ENCODE assay signal across 8 mouse cellular contexts in genomic region chrX:101299055-101299454, GRCm38 (mm10). TPM values are rescaled to one million over a fixed set of nuclear protein-coding genes. Genes with fewer than 3 reads are reported as not detected.
DNase-seq lines count a peak whose midpoint lies in the region; ATAC-seq lines count a peak whose summit lies in the region.

Gene Nlgn3 (plus strand): TSS chrX:101299168.

- H3K27ac ChIP-seq in kidney, embryonic 15.5 days: no peak within 1 kb of the TSS
- H3K27ac ChIP-seq in forebrain, embryonic 10.5 days: peak within 1 kb of the TSS; percentile 85
- H3K27ac ChIP-seq in midbrain, embryonic 12.5 days (replicated peaks): peak within 1 kb of the TSS; percentile 75

- peak within 1 kb of the TSS; percentile 33; the same call in 1 of the 2 replicates for H3K9ac ChIP-seq in kidney, embryonic 15.5 days
- peak within 1 kb of the TSS; percentile 56 for H3K9ac ChIP-seq in midbrain, embryonic 12.5 days (replicated peaks)

- H3K4me3 ChIP-seq in kidney, embryonic 15.5 days (replicated peaks): peak within 1 kb of the TSS; percentile 38
- H3K4me3 ChIP-seq in forebrain, embryonic 10.5 days: peak within 1 kb of the TSS; percentile 52
- H3K4me3 ChIP-seq in midbrain, embryonic 12.5 days: peak within 1 kb of the TSS; percentile 49

- no peak for DNase-seq in kidney, postnatal 25 days
- peak in 1 of 2 experiments; percentile 4 for DNase-seq in adrenal gland, postnatal 4 days (ENCODE audit: low spot score in 2 of 2)
- DNase-seq in forebrain, embryonic 10.5 days (ENCODE audit: extremely low spot score, low spot score): peak; percentile 43
- peak; percentile 42 to 44 for DNase-seq in layer of hippocampus, postnatal 36 days
- no peak for DNase-seq in spleen, postnatal 4 days (ENCODE audit: low spot score in 2 of 2)
- no peak for DNase-seq in thymus, postnatal 10 days (ENCODE audit: low spot score in 2 of 2)

- H3K4me1 ChIP-seq in kidney, embryonic 15.5 days: 0 out of 2 replicates have a peak, but pooled peaks cover 3% of the 10 kb centered on the region
- H3K4me1 ChIP-seq in forebrain, embryonic 10.5 days: peaks cover 56% of the 10 kb centered on the region
- peaks cover 30% of the 10 kb centered on the region for H3K4me1 ChIP-seq in midbrain, embryonic 12.5 days

- WGBS in kidney, embryonic 15.5 days: 20% methylated on average over 24 of the region's 24 CpGs
- 14% methylated on average over 22 of the region's 24 CpGs for WGBS in forebrain, embryonic 10.5 days
- WGBS in midbrain, embryonic 12.5 days: 41% methylated on average over 17 of the region's 24 CpGs

- H3K9me3 ChIP-seq in kidney, embryonic 15.5 days (replicated peaks): no peaks in the 10 kb centered on the region
- H3K9me3 ChIP-seq in forebrain, embryonic 10.5 days: no peaks in the 10 kb centered on the region
- H3K9me3 ChIP-seq in midbrain, embryonic 12.5 days: no peaks in the 10 kb centered on the region

- peaks cover 36% of the 10 kb centered on the region for H3K36me3 ChIP-seq in kidney, embryonic 15.5 days
- H3K36me3 ChIP-seq in forebrain, embryonic 10.5 days (replicated peaks): peaks cover 39% of the 10 kb centered on the region
- H3K36me3 ChIP-seq in midbrain, embryonic 12.5 days: peaks cover 17% of the 10 kb centered on the region

- ATAC-seq in kidney, embryonic 15.5 days (replicated peaks; ENCODE audit: low FRiP score): 0 out of 2 replicates have a peak, but pooled peaks have one; percentile 20
- peak; percentile 17 for ATAC-seq in midbrain, embryonic 12.5 days (ENCODE audit: low FRiP score, low read depth)

- peaks cover 39% of the 10 kb centered on the region for H3K27me3 ChIP-seq in kidney, embryonic 15.5 days
- peaks cover 98% of the 10 kb centered on the region for H3K27me3 ChIP-seq in forebrain, embryonic 10.5 days (ENCODE audit: poor library complexity, severe bottlenecking)
- peaks cover 35% of the 10 kb centered on the region; the same call in 1 of the 2 replicates for H3K27me3 ChIP-seq in midbrain, embryonic 12.5 days

- peak within 1 kb of the TSS; percentile 59 for H3K4me2 ChIP-seq in kidney, embryonic 15.5 days
- peak within 1 kb of the TSS; percentile 51 for H3K4me2 ChIP-seq in midbrain, embryonic 12.5 days (replicated peaks)

RNA-seq across cellular contexts. Expression of gene Nlgn3, which starts in this region (rescaled TPM):
- polyA plus RNA-seq in kidney, embryonic 15.5 days (2015; fragmentation: Nextera tagmentation; extraction: Ambion mirVana): 4.8 and 5.3 TPM in 2 replicates
- total RNA-seq in adrenal gland, postnatal 4 days (2021): 10 to 100 TPM; 13.4 to 13.6 TPM
- polyA plus RNA-seq in forebrain, embryonic 10.5 days (2016; fragmentation: Nextera tagmentation; extraction: Ambion mirVana): 9.6 and 11.1 TPM in 2 replicates
- 100 to 1,000 TPM; 186 to 189 TPM for total RNA-seq in layer of hippocampus, postnatal 36 days (2021)
- 28.3 and 34.2 TPM in 2 replicates for polyA plus RNA-seq in midbrain, embryonic 12.5 days (2016; fragmentation: Nextera tagmentation; extraction: Ambion mirVana)

Comparison
In these comparisons a context has a peak if more than half of its experiments do, and no peak if none do; other contexts are left out.
1. RNA of gene Nlgn3 (total RNA-seq): 186 to 189 TPM in layer of hippocampus, postnatal 36 days; 13.4 to 13.6 TPM in adrenal gland, postnatal 4 days; every median in the first group is over 10 times any median in the second.
2. DNase-seq: peak in forebrain, embryonic 10.5 days (single experiment) and layer of hippocampus, postnatal 36 days (2 of 2); none in kidney, postnatal 25 days (0 of 2), spleen, postnatal 4 days (0 of 2) and thymus, postnatal 10 days (0 of 2).
3. Peak in every context shown above with its lines, with median percentiles within 50 percentile points of each other: H3K4me3 ChIP-seq.